Comparison of ENCODE assay signal across 10 mouse cellular contexts in the genomic region with DNA sequence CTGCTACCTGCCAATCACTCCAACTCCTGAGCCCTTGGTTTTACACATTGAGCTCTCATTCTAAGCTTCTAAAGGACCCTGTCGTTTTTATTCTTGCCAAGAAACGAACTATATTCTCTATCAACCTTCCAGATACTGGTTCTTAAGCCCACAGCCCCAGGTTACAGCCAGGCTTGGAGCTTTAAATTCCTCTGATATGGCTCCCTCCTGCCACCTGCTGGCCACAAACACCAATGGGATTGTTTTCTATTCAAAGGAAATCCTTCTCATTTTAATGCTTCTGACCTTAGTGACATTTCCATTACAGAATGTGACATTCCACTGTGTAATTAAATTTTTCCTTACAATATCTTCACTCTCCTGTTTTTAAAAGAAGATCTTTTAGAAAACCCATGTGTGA. TPM values are rescaled to one million over a fixed set of nuclear protein-coding genes. Genes with fewer than 3 reads are reported as not detected.
DNase-seq lines count a peak whose midpoint lies in the region; ATAC-seq and TF ChIP-seq lines count a peak whose summit lies in the region.
"Had no signal": no experiment of that assay in that cellular context is flagged by ENCODE, and none has a peak within 500 bp of the region (broad histone marks: within the 10 kb centered on the region; RNA-seq: fewer than 3 reads in every experiment).

No protein-coding gene starts in this region.

- TF ChIP-seq CTCF in MEL (IDR thresholded peaks at IDR 0.05 in 2 of 3, conservative IDR thresholded peaks at IDR 0.05 in 1 of 3; ENCODE audit: control insufficient read depth in 1 of 3, insufficient read depth in 1 of 3, low read depth in 2 of 3, low read length in 3 of 3, poor library complexity in 1 of 3, severe bottlenecking in 1 of 3) = peak; percentile 59 to 91 (median 69)
- TF ChIP-seq CTCF in bone marrow macrophage, adult 2 months (IDR thresholded peaks at IDR 0.05; ENCODE audit: low read depth, low read length) = peak; percentile 38; the same call in 1 of the 2 replicates

- H3K36me3 ChIP-seq in liver, embryonic 11.5 days (ENCODE audit: control insufficient read depth, insufficient read depth, low read length) = no peaks in the 10 kb centered on the region
- no peaks in the 10 kb centered on the region; a peak in 1 of 4 replicates for H3K36me3 ChIP-seq in MEL (ENCODE audit: control insufficient read depth in 1 of 2, insufficient read depth in 2 of 2, low read length in 2 of 2)
- H3K36me3 ChIP-seq: lung, embryonic 15.5 days had no signal

- H3K4me3 ChIP-seq in liver, embryonic 11.5 days (ENCODE audit: low read depth, low read length) = no peak overlapping the region
- H3K4me3 ChIP-seq in MEL (ENCODE audit: control insufficient read depth in 1 of 2, insufficient read depth in 1 of 2, low read depth in 2 of 2, low read length in 2 of 2) = no peak overlapping the region
- no peak overlapping the region for H3K4me3 ChIP-seq in bone marrow macrophage, adult 2 months (ENCODE audit: insufficient read depth, low read length)
- H3K4me3 ChIP-seq: erythroblast, embryonic 14.5 days; lung, embryonic 15.5 days had no signal

- H3K27me3 ChIP-seq in liver, embryonic 11.5 days (replicated peaks; ENCODE audit: control insufficient read depth, insufficient read depth, low read length) = no peaks in the 10 kb centered on the region
- H3K27me3 ChIP-seq in MEL (ENCODE audit: control insufficient read depth in 1 of 2, insufficient read depth in 2 of 2, low read length in 2 of 2) = no peaks in the 10 kb centered on the region; a peak in 1 of 4 replicates
- H3K27me3 ChIP-seq: lung, embryonic 15.5 days had no signal

- DNase-seq in liver (peak; percentile 44), MEL (ENCODE audit: low read depth, low spot score) (peak; percentile 63)
- no peak for DNase-seq in liver, embryonic 11.5 days (ENCODE audit: low spot score)
- peak; percentile 12 for DNase-seq in gastrocnemius, postnatal 14 days
- peak; percentile 19 to 29 for DNase-seq in left cerebral cortex, postnatal 10 days (ENCODE audit: extremely low spot score in 1 of 2, low spot score in 2 of 2)
- DNase-seq in retina, postnatal 1 day = peak; percentile 42

- TF ChIP-seq RAD21 in MEL (IDR thresholded peaks at IDR 0.05; ENCODE audit: low read depth, low read length) = peak; percentile 95

- H3K27ac ChIP-seq in liver, embryonic 11.5 days (ENCODE audit: low read depth, low read length) = no peak overlapping the region
- no peak overlapping the region for H3K27ac ChIP-seq in MEL (ENCODE audit: control insufficient read depth, low read depth, low read length)
- H3K27ac ChIP-seq in bone marrow macrophage, adult 2 months (ENCODE audit: insufficient read depth, low read depth, low read length) = 0 out of 2 replicates have a peak overlapping the region, but pooled peaks have one; percentile 21
- H3K27ac ChIP-seq: lung, embryonic 15.5 days had no signal

- no peaks in the 10 kb centered on the region for H3K79me2 ChIP-seq in MEL (ENCODE audit: control insufficient read depth, insufficient read depth, low read length, poor library complexity)

- no peak for TF ChIP-seq EP300 in MEL (IDR thresholded peaks at IDR 0.05; ENCODE audit: low read depth in 1 of 2, low read length in 2 of 2)

- no peak overlapping the region for H3K9ac ChIP-seq in liver, embryonic 11.5 days (ENCODE audit: low read depth, low read length)
- H3K9ac ChIP-seq in MEL (ENCODE audit: control insufficient read depth, low read depth, low read length, poor library complexity, severe bottlenecking) = no peak overlapping the region
- H3K9ac ChIP-seq: lung, embryonic 15.5 days had no signal

- TF ChIP-seq POLR2A in MEL (IDR thresholded peaks at IDR 0.05; ENCODE audit: control insufficient read depth in 1 of 2, insufficient read depth in 1 of 2, low read depth in 1 of 2, low read length in 2 of 2, poor library complexity in 1 of 2) = no peak
- no peak for TF ChIP-seq POLR2A in bone marrow macrophage, adult 2 months (IDR thresholded peaks at IDR 0.05; ENCODE audit: borderline replicate concordance, low read depth, low read length)

- no peak overlapping the region for H3K4me2 ChIP-seq in liver, embryonic 11.5 days
- H3K4me2 ChIP-seq: lung, embryonic 15.5 days had no signal

- 20% methylated on average over 2 of the region's 2 CpGs for WGBS in liver, embryonic 11.5 days

- H3K4me1 ChIP-seq in liver, embryonic 11.5 days (replicated peaks; ENCODE audit: control insufficient read depth, insufficient read depth, low read length) = no peaks in the 10 kb centered on the region
- no peaks in the 10 kb centered on the region for H3K4me1 ChIP-seq in MEL (ENCODE audit: control insufficient read depth in 1 of 2, insufficient read depth in 2 of 2, low read length in 2 of 2)
- H3K4me1 ChIP-seq in bone marrow macrophage, adult 2 months (ENCODE audit: control insufficient read depth, insufficient read depth, low read length) = peaks cover 7% of the 10 kb centered on the region
- H3K4me1 ChIP-seq: lung, embryonic 15.5 days had no signal

- intact Hi-C loops in gastrocnemius, postnatal 14 days (cut with DNase I; ENCODE audit: low total_unique reads) = no loop called here
- intact Hi-C loops in left cerebral cortex, postnatal 10 days (cut with DNase I) = loop anchor here (2.0 to 5.0 kb wide), 2 partner anchors 173 to 313 kb away; no protein-coding TSS in a partner anchor

- no peak for ATAC-seq in liver, embryonic 11.5 days (replicated peaks; ENCODE audit: low FRiP score)
- no peak for ATAC-seq in monocyte, adult 5-6 weeks (replicated peaks; ENCODE audit: insufficient number of reproducible peaks, low FRiP score, low TSS enrichment, poor library complexity, severe bottlenecking)

- H3K9me3 ChIP-seq in liver, embryonic 11.5 days (ENCODE audit: control insufficient read depth, low read length) = no peaks in the 10 kb centered on the region
- H3K9me3 ChIP-seq in MEL (replicated peaks; ENCODE audit: insufficient read depth, low read length) = no peaks in the 10 kb centered on the region
- H3K9me3 ChIP-seq: lung, embryonic 15.5 days had no signal

TF ChIP-seq in MEL, 35 proteins besides CTCF, POLR2A, EP300 and RAD21:
- TF ChIP-seq RCOR1 (IDR thresholded peaks at IDR 0.05; ENCODE audit: low read depth, low read length) (no peak), MYC (IDR thresholded peaks at IDR 0.05; ENCODE audit: low read depth, low read length) (no peak), SIN3A (IDR thresholded peaks at IDR 0.05; ENCODE audit: low read length) (no peak), CHD1 (IDR thresholded peaks at IDR 0.05; ENCODE audit: low read depth, low read length) (no peak), MXI1 (IDR thresholded peaks at IDR 0.05; ENCODE audit: low read depth, low read length) (no peak), MAFK (IDR thresholded peaks at IDR 0.05; ENCODE audit: borderline replicate concordance, low read depth, low read length) (no peak), SMC3 (IDR thresholded peaks at IDR 0.05; ENCODE audit: low read depth, low read length) (peak; percentile 96), USF2 (IDR thresholded peaks at IDR 0.05; ENCODE audit: borderline replicate concordance in 1 of 2, insufficient read depth in 1 of 2, low read depth in 1 of 2, low read length in 2 of 2) (no peak), GATA1 (IDR thresholded peaks at IDR 0.05; ENCODE audit: low read depth, low read length) (no peak), POLR2AphosphoS2 (IDR thresholded peaks at IDR 0.05; ENCODE audit: low read length) (no peak), POLR2AphosphoS5 (IDR thresholded peaks at IDR 0.05; ENCODE audit: borderline replicate concordance, low read depth, low read length) (no peak), MAX (IDR thresholded peaks at IDR 0.05; ENCODE audit: low read length) (no peak), JUND (IDR thresholded peaks at IDR 0.05; ENCODE audit: low read depth, low read length) (no peak), HCFC1 (IDR thresholded peaks at IDR 0.05; ENCODE audit: low read depth, low read length) (no peak), ZC3H11A (IDR thresholded peaks at IDR 0.05; ENCODE audit: low read depth, low read length) (peak; percentile 90), MYB (IDR thresholded peaks at IDR 0.05; ENCODE audit: low read depth, low read length) (no peak), TCF12 (IDR thresholded peaks at IDR 0.05; ENCODE audit: low read depth, low read length) (no peak), CHD2 (IDR thresholded peaks at IDR 0.05; ENCODE audit: low read length) (no peak)

RNA-seq across cellular contexts. Expression of gene Rp2, which starts 28.6 kb away (rescaled TPM):
- polyA plus RNA-seq in liver, embryonic 11.5 days (2014; fragmentation: Nextera tagmentation; extraction: Ambion mirVana) = 15.3 and 15.8 TPM in 2 replicates
- 15.7 and 16.8 TPM in 2 replicates for total RNA-seq in MEL (2012; rRNA removed)
- 1 to 10 TPM in 1 of 2 experiments, not detected in 1; 10.0 TPM for polyA plus RNA-seq in MEL (2012; ENCODE audit: insufficient read depth in 1 of 2, insufficient read length in 2 of 2, low read depth in 1 of 2, low replicate concordance in 2 of 2, missing spikeins in 1 of 2)
- 103 and 104 TPM in 2 replicates for polyA plus RNA-seq in bone marrow macrophage, adult 2 months (2012; ENCODE audit: insufficient read depth, insufficient read length, missing spikeins)
- total RNA-seq in gastrocnemius, postnatal 14 days (2021) = 1 to 10 TPM; 5.2 to 5.7 TPM
- total RNA-seq in left cerebral cortex, postnatal 10 days (2021) = 10 to 100 TPM; 13.1 to 14.0 TPM
- 81.6 to 136 TPM (median 123 TPM) in 3 replicates for total RNA-seq in monocyte, adult 5-6 weeks (2017)

RNA-seq across cellular contexts. Expression of gene Slc9a7, which starts 44.1 kb away (rescaled TPM):
- 0.35 and 0.48 TPM in 2 replicates for polyA plus RNA-seq in liver, embryonic 11.5 days (2014; fragmentation: Nextera tagmentation; extraction: Ambion mirVana)
- total RNA-seq in MEL (2012; rRNA removed) = not detected in 2 replicates
- polyA plus RNA-seq in MEL (2012; ENCODE audit: insufficient read depth in 1 of 2, insufficient read length in 2 of 2, low read depth in 1 of 2, low replicate concordance in 2 of 2, missing spikeins in 1 of 2) = not detected
- polyA plus RNA-seq in bone marrow macrophage, adult 2 months (2012; ENCODE audit: insufficient read depth, insufficient read length, missing spikeins) = 11.8 and 14.4 TPM in 2 replicates
- total RNA-seq in gastrocnemius, postnatal 14 days (2021) = 1 to 10 TPM; 7.4 to 8.7 TPM
- 10 to 100 TPM; 71.0 to 75.4 TPM for total RNA-seq in left cerebral cortex, postnatal 10 days (2021)
- 12.5 to 61.2 TPM (median 32.6 TPM) in 3 replicates for total RNA-seq in monocyte, adult 5-6 weeks (2017)
- polyA plus RNA-seq: erythroblast, embryonic 14.5 days had no signal
